Mouse (Mus musculus) midbrain, embryonic 13.5 days (tissue): ENCODE measurements at regions not wholly inside any gene's neighbourhood (a gene's known extent, or its start where the extent isn't known, plus 50 kb on each side); places are given as distances from the start of the nearest gene placed in this dataset.

Source experiments
- ATAC-seq: fragments of 200-750 bp; cut with Nextera tagmentation; 2 replicates; pipeline ENCODE4 v1.8.0; 2017; ENCODE audit warnings: mild to moderate bottlenecking, moderate TSS enrichment, moderate library complexity
- H3K27ac ChIP-seq: fragments of 300-500 bp; sonication (generic); 2 replicates; pipeline ENCODE4 v1.5.1; 2015; ENCODE audit warnings: inconsistent platforms, mild to moderate bottlenecking, moderate library complexity
- H3K27me3 ChIP-seq: fragments of 300-500 bp; sonication (generic); 2 replicates; pipeline ENCODE4 v1.6.1; 2015; ENCODE audit warnings: mild to moderate bottlenecking, inconsistent platforms
- H3K36me3 ChIP-seq: fragments of 300-500 bp; sonication (generic); 2 replicates; pipeline ENCODE4 v1.6.1; 2015; ENCODE audit warnings: mild to moderate bottlenecking, inconsistent platforms
- H3K4me1 ChIP-seq: fragments of 300-500 bp; sonication (generic); replicated peaks from 2 replicates; pipeline ENCODE4 v1.6.1; 2015; ENCODE audit warnings: inconsistent platforms
- H3K4me2 ChIP-seq: fragments of 300-500 bp; sonication (generic); replicated peaks from 2 replicates; pipeline ENCODE4 v1.6.1; 2015; ENCODE audit warnings: moderate library complexity, mild to moderate bottlenecking, inconsistent platforms
- H3K4me3 ChIP-seq: fragments of 300-500 bp; sonication (generic); replicated peaks from 2 replicates; pipeline ENCODE4 v1.5.1; 2015; ENCODE audit warnings: mild to moderate bottlenecking, inconsistent platforms
- H3K9ac ChIP-seq: fragments of 300-500 bp; sonication (generic); replicated peaks from 2 replicates; pipeline ENCODE4 v1.6.1; 2015; ENCODE audit warnings: mild to moderate bottlenecking, inconsistent platforms
- H3K9me3 ChIP-seq: fragments of 300-500 bp; sonication (generic); 2 replicates; pipeline ENCODE4 v1.6.1; 2016; ENCODE audit warnings: mild to moderate bottlenecking, inconsistent platforms
- WGBS: fragments of 180-500 bp; shearing (Covaris S2); methylation state at CpG from one replicate; pipeline ENCODE4 v1.1.7; 2015; 5-methylcytosine and 5-hydroxymethylcytosine counted together

- no peak overlapping the region for H3K27ac ChIP-seq
- 92% methylated on average over 4 of the region's 4 CpGs for WGBS
- ATAC-seq, result no peak
- H3K9ac ChIP-seq, result no peak overlapping the region
- no peaks in the 10 kb centered on the region for H3K36me3 ChIP-seq
- no peaks in the 10 kb centered on the region for H3K27me3 ChIP-seq
- H3K4me1 ChIP-seq, result no peaks in the 10 kb centered on the region
- no peak overlapping the region for H3K4me2 ChIP-seq
- no peak overlapping the region for H3K4me3 ChIP-seq
- no peaks in the 10 kb centered on the region for H3K9me3 ChIP-seq
Observed at GRCm38 (mm10) chr4:29145242-29145641, 332.3 kb downstream of the Epha7 start.

DNA sequence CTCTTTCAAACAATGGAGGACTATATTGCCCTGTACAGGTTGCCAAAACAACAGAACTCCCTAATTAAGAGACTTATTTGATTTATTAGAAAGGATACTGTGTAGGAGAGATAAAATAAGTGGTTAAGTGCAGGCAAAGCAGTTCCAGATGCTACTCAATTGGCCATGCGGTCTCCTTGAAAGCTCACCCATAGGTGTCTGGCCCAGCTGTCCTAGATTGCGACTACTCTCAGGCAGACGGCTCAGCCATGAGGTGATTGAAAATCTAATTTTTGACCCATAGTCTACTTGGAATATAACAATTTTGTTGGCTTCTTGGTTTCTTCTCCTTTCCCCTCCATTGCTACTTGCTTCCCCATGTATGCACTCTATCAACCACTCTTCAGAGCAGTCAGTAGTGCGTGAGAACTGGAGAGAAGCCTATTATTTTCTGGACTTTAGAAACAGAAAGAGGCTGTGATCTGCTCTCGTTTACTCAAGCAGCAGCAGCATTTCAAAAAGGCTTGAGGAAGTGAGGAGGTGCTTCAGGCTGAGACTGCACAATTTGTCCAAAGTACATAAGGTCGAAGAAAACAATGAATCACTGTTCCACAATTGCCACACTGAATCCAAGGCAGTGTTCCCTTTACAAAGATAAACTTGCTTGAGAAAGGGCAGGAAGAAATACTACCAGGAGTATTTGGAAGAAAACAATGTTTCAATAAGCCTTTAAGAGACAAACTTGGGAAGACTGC is 339.4 kb downstream of the Epha7 start:
- H3K4me2 ChIP-seq, result no peak overlapping the region
- no peak for ATAC-seq

GRCm38 (mm10) chr4:29182494-29182893 is 369.6 kb downstream of the Epha7 start:
- H3K4me2 ChIP-seq, result no peak overlapping the region
- no peak overlapping the region for H3K9ac ChIP-seq
- 78% methylated on average over 2 of the region's 2 CpGs for WGBS
- no peaks in the 10 kb centered on the region for H3K4me1 ChIP-seq
- H3K9me3 ChIP-seq, result no peaks in the 10 kb centered on the region
- no peak overlapping the region for H3K4me3 ChIP-seq
- ATAC-seq, result no peak
- no peaks in the 10 kb centered on the region for H3K36me3 ChIP-seq
- H3K27me3 ChIP-seq, result no peaks in the 10 kb centered on the region
- H3K27ac ChIP-seq, result no peak overlapping the region

More for the DNA sequence above, 339.4 kb downstream of the Epha7 start:
- WGBS, result 65% methylated on average over 6 of the region's 6 CpGs
- Histone ChIP-seq H3K9me3 (no peaks in the 10 kb centered on the region), H3K36me3 (no peaks in the 10 kb centered on the region), H3K27ac (no peak overlapping the region), H3K27me3 (no peaks in the 10 kb centered on the region), H3K4me3 (no peak overlapping the region), H3K9ac (no peak overlapping the region), H3K4me1 (no peaks in the 10 kb centered on the region)

DNA sequence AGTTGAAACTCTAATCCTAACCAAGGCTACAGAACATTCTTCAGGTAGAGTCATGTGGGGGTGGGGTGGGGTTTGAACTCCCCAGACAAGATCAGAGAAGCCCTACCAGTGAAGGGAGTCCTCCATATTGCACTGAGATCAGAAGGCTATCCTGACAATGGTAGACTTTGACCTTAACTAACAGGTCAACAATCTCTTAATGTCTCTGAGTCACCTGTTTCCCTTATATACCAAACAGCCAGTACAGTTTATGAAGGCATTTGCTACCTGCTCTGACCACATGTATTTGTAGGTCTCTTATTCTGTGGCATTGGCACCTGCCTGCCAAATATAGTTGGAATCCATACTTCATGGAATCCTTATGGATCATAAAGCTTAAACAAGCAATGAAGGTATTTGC is 370.5 kb downstream of the Epha7 start:
- Histone ChIP-seq H3K4me3 (no peak overlapping the region), H3K4me1 (no peaks in the 10 kb centered on the region), H3K9ac (no peak overlapping the region), H3K27me3 (no peaks in the 10 kb centered on the region), H3K36me3 (no peaks in the 10 kb centered on the region), H3K4me2 (no peak overlapping the region), H3K27ac (no peak overlapping the region), H3K9me3 (no peaks in the 10 kb centered on the region)
- ATAC-seq, result no peak

- Histone ChIP-seq H3K9ac (no peak overlapping the region), H3K27ac (no peak overlapping the region), H3K36me3 (no peaks in the 10 kb centered on the region), H3K9me3 (no peaks in the 10 kb centered on the region), H3K27me3 (no peaks in the 10 kb centered on the region), H3K4me2 (no peak overlapping the region), H3K4me3 (no peak overlapping the region), H3K4me1 (no peaks in the 10 kb centered on the region)
- ATAC-seq, result no peak
- 93% methylated on average over 2 of the region's 2 CpGs for WGBS
Observed at GRCm38 (mm10) chr4:29183818-29184217, 370.9 kb downstream of the Epha7 start.

- Histone ChIP-seq H3K36me3 (no peaks in the 10 kb centered on the region), H3K27ac (no peak overlapping the region), H3K4me3 (no peak overlapping the region), H3K4me1 (no peaks in the 10 kb centered on the region), H3K27me3 (no peaks in the 10 kb centered on the region), H3K9ac (no peak overlapping the region), H3K4me2 (no peak overlapping the region), H3K9me3 (no peaks in the 10 kb centered on the region)
- ATAC-seq, result no peak
Observed at GRCm38 (mm10) chr4:29200976-29201375, 388.0 kb downstream of the Epha7 start.
